Mouse (Mus musculus) erythroblast, embryonic 14.5 days (primary cell): ENCODE measurements around the gene 1700016K19Rik.

ENCODE experiments used
- GATA1 ChIP-seq: IDR thresholded peaks from 2 replicates; pipeline ENCODE4 v1.6.1; 2012; ENCODE audit warnings: low read length, inconsistent platforms, mixed read lengths
- TAL1 ChIP-seq: IDR thresholded peaks from 3 replicates; pipeline ENCODE4 v1.6.1; 2012; ENCODE audit warnings: low read length, inconsistent platforms, mixed read lengths

DNA sequence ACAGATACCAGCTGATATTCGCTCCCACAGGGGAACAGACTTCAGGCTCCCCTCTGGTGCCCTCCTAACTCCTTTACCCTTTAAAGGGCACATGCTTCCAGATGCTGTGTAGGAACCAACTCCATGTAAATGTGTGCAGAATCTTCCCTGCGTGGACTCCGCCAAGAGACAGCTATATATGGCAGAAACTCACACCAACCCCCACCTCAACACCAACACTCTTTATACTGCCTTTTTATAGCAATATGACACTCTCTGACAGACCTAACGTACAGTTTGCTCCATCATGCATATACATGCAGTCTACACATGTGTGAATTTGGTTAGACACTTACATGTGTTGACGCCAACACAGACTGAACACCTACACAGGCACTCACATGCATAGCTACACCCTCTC, 989 bp downstream of the 1700016K19Rik start:
- TF ChIP-seq GATA1 (no peak), TAL1 (no peak)
